Mouse (Mus musculus) testis, postnatal 10 days (tissue): ENCODE data around the gene Scgb1b18.
"Not testable (repeated sequence)": the region's sequence is repeated elsewhere in the genome, so short reads cannot be mapped to it uniquely, and the experiment has no call there.

Source experiments
- DNase-seq: peaks from one replicate; pipeline ENCODE4 v3.0.0; 2021; ENCODE audit warnings: low spot score

Gene Scgb1b18

DNA sequence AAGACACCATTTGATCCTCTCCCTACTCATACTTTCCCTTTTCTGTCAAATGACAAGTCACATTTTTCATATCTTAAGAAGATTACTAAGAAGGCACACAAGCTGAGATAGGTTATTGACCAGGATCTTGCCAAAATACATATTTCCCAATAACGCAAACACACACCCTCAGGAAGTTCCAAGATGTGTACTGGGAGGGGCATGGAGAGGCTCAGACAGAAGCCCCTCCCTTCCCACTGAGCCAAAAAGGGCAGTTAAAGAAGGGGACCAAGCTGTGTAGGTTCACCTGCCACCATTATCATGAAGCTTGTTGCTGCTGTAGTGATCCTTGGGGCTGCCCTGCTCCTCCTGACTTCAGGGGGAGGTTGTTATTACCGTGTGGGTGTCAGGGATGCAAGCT lies at the start of gene Scgb1b18:
TSS of gene Scgb1b18 (plus strand) at position 301 of the 400 bp plus-strand sequence.
- DNase-seq = not testable (repeated sequence)

DNA sequence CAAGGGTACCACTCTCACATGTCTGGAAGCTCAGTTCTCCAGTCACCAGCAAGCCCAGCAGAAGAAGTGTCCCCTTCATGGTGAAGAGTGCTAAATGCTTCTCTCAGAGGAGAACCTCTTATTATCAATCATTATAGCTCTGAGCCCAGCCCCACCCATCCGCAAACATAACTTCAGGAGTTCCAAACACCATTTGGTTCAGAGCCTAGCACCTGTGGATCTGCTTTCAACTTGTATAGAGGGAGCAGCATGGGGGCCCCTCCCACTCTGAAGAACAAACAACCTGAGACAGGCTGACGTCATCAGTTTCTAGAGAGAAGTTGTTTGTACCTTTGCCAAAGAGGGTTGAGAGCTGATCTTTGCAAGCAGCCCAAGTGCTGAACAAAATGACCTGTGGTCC lies 11.6 kb upstream of the Scgb1b18 start, which contains the start of gene Scgb2b18:
TSS of gene Scgb2b18 (minus strand) at position 101 of the 400 bp plus-strand sequence.
- DNase-seq = not testable (repeated sequence)
